Mouse (Mus musculus) ovary, adult 18-20 months (tissue): Measurements from ENCODE around the gene Zc3h14.

Source experiments
- DNase-seq: peaks from one replicate; pipeline ENCODE4 v3.0.0; 2022; ENCODE audit warnings: low spot score, mixed read lengths

Gene Zc3h14

GRCm38 (mm10) chr12:98737801-98738350 lies 8.9 kb upstream of the Zc3h14 start:
- DNase-seq, result no peak

- DNase-seq, result no peak
Measured at GRCm38 (mm10) chr12:98741011-98741501, 5.7 kb upstream of the Zc3h14 start.

GRCm38 (mm10) chr12:98745626-98746025 lies 1.1 kb upstream of the Zc3h14 start:
- DNase-seq, result no peak

GRCm38 (mm10) chr12:98746131-98746530 lies 633 bp upstream of the Zc3h14 start:
- no peak for DNase-seq

GRCm38 (mm10) chr12:98747380-98747753 lies 603 bp downstream of the Zc3h14 start:
- DNase-seq, result no peak

- DNase-seq, result no peak
Measured at GRCm38 (mm10) chr12:98757636-98758035, 10.9 kb downstream of the Zc3h14 start.

GRCm38 (mm10) chr12:98759700-98760099 lies 12.9 kb downstream of the Zc3h14 start:
- DNase-seq, result no peak

- DNase-seq, result no peak
Measured at GRCm38 (mm10) chr12:98766241-98766640, 19.5 kb downstream of the Zc3h14 start.

- DNase-seq, result no peak
Measured at GRCm38 (mm10) chr12:98777509-98777908, 30.7 kb downstream of the Zc3h14 start.

GRCm38 (mm10) chr12:98779148-98779547 lies 32.4 kb downstream of the Zc3h14 start:
- DNase-seq, result no peak

- no peak for DNase-seq
Measured at GRCm38 (mm10) chr12:98784251-98784650, 37.5 kb downstream of the Zc3h14 start.

GRCm38 (mm10) chr12:98795731-98796318 lies 49.1 kb downstream of the Zc3h14 start:
- DNase-seq, result no peak

- DNase-seq, result no peak
Measured at GRCm38 (mm10) chr12:98800334-98800733, 53.6 kb downstream of the Zc3h14 start.

- DNase-seq, result no peak
Measured at GRCm38 (mm10) chr12:98802245-98802644, 55.5 kb downstream of the Zc3h14 start.

GRCm38 (mm10) chr12:98804078-98804748 lies 57.4 kb downstream of the Zc3h14 start:
- no peak for DNase-seq

- DNase-seq, result no peak
Measured at GRCm38 (mm10) chr12:98820781-98821180, 74.0 kb downstream of the Zc3h14 start.

- DNase-seq, result no peak
Measured at GRCm38 (mm10) chr12:98831122-98831521, 84.4 kb downstream of the Zc3h14 start.

GRCm38 (mm10) chr12:98832929-98833598 lies 86.3 kb downstream of the Zc3h14 start:
- DNase-seq, result no peak

GRCm38 (mm10) chr12:98833901-98834300 lies 87.1 kb downstream of the Zc3h14 start:
- no peak for DNase-seq

GRCm38 (mm10) chr12:98834879-98835278 lies 88.1 kb downstream of the Zc3h14 start:
- no peak for DNase-seq

- DNase-seq, result no peak
Measured at GRCm38 (mm10) chr12:98835466-98835865, 88.7 kb downstream of the Zc3h14 start.
